Mouse (Mus musculus) right cerebral cortex, postnatal 25 days (tissue): Measurements from ENCODE around the gene Vps45.
"Not testable (repeated sequence)": the region's sequence is repeated elsewhere in the genome, so short reads cannot be mapped to it uniquely, and the experiment has no call there.

Experiments
- DNase-seq: peaks from one replicate; pipeline ENCODE4 v3.0.0; 2022

Vps45 gene

GRCm38 (mm10) chr3:95994975-95995801 is 63.1 kb downstream of the Vps45 start:
- DNase-seq = no peak

- no peak for DNase-seq
These were observed 63.9 kb downstream of the Vps45 start for GRCm38 (mm10) chr3:95994381-95994846.

- no peak for DNase-seq
These were observed 64.4 kb downstream of the Vps45 start for GRCm38 (mm10) chr3:95993881-95994280.

GRCm38 (mm10) chr3:95992990-95993603 is 65.2 kb downstream of the Vps45 start:
- no peak for DNase-seq

DNA sequence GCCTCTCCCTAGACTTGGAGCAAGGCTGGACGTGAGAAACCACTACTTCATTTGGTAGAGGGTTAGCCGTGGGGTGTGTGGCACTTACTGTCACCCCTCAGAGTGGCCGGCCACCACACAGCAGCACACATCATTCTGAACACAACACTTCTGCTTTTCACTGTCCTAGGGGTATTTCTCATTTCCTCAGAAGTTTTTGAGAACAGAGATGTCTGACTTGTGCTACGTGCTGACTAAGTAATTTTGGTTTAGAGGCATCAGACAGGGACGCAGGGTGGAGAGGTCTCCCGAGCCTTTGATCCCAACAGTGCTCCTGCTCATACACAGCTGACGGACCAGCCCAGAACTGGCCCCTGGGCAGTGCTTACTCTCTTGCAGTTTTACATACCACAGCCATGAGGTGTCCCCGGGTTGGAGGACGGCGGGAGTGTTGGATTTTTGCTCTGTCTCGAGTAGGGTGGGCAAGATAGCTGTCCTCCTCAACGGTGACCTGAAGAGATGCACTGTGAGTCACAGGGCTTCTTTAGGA is 67.8 kb downstream of the Vps45 start:
- no peak for DNase-seq

DNA sequence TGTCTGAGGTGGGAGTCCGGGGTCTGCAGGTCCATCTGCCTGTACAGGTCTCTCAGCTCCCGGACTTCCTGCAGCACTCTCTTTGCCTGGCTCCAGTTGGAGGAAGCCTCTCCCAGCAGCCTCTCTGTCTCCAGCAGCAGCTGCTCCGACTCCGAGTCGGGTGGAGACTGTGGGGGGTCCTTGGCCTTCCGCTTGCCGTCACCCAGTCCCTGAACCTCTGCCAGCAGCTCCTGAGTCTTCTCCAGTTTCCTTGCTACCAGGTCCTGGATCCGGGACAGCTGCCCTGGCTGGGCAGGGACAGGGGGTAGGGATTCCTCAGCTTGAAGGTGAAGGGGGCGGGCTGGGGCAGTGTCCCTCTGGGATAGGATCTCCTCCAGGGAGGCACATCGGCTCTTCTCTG is 69.3 kb downstream of the Vps45 start:
- no peak for DNase-seq

DNA sequence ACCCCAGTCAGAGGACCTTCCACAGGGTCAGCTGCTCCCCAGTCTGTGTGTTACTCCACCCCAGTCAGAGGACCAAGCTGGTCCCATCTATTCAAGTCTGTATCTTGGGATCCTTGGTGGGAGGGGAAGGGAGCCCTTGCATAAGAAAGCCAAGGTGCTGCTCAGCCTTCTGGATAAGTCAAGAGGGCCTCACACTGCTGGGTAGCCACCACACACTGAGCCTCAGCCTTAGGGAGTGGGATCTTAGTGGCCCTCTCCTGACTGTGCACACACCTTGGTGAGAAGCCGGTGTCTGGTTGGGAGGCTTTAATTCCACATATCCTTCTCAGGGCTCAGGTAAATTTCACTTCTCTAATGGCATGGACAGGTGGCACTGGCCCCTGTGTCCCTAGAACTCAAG is 70.1 kb downstream of the Vps45 start:
- no peak for DNase-seq

DNA sequence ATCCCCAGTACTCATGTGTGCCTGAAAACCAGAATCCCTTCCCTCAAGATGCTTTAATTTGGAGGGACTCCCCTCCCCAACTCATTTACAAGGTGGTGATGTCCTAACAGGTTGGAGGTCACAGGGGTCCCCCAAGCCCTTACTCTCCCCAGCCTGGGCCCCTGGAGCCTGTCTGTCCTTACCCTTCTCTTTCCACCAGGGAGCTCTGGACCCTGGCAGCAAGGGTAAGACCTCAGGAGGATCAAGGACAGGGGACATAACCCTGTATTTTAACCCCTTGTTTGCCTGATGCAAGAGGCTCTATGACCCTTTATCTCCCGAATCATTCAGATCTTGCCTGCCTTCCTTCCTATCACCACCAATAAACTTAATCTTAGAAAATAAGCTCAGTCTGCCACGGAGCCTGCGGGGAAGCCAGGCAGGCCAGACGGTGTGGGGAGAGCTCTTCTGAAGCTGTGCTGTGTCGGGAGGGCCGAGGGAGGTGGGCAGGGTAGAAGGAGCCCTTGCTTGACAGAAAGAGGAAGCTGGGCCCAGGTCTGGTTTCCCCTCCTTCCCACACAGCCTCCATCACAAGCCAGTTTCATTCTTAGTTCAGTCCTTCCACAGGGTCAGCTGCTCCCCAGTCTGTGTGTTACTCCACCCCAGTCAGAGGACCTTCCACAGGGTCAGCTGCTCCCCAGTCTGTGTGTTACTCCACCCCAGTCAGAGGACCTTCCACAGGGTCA is 70.7 kb downstream of the Vps45 start:
- DNase-seq = no peak

- no peak for DNase-seq
These were observed 71.3 kb downstream of the Vps45 start for GRCm38 (mm10) chr3:95986984-95987383.

- DNase-seq = peak; percentile 65
These were observed 72.2 kb downstream of the Vps45 start for GRCm38 (mm10) chr3:95986001-95986622.

DNA sequence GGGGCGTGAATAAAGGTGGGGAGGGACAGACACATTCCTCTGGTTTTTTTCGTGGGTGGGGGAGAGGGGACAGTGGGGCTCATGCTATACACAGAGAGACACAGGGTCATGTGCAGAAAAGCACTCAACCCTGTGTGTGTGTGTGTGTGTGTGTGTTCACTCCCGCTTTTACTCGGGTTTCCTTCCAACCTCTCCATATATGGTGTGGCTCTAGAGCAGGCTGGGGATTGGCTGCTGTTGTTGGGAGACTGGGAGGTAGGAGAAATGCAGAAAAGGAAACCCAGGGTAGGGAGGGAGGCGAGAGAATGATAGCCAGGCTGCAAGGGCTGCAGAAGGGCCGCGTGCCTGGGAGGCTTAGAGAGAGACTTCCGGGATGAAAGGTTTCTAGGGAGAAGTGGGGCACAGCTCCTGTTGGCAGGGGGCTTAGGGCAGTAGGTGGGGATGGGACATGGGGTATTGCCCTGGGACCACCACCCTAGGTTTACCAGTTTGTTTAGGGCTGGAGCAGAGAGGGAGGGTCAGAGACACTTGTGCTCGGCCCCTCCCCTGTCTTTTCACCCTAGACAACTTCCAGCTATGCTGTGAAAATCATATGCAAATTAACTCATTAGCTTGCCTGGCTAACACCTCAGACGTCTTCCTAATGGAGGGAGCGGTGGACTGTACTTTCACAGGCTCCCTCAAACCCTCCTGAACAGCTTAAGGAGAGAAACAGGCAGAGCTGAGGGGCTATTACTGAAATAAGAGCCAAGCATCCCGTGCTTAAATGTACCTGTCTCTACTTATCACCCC is 72.9 kb downstream of the Vps45 start:
- peak; percentile 71 for DNase-seq

DNA sequence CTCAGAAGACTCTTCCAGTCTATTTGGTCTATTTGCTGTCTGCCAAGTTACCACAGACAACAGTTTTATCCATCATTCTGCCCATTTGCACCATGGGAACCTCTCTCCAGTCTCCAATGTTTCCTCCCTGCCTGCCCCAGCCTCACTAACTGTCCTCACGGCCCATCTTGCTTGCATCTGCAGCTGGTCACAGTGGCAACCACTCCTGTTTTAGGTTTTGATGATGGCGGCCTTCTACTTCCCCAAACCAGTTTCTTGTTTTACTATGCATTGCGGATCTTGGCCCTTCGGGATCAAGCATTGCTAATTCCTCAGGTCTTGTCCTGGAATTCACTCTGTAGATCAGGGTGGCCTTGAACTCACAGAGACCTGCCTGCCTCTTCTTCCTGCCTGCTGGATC is 76.1 kb downstream of the Vps45 start:
- no peak for DNase-seq

DNA sequence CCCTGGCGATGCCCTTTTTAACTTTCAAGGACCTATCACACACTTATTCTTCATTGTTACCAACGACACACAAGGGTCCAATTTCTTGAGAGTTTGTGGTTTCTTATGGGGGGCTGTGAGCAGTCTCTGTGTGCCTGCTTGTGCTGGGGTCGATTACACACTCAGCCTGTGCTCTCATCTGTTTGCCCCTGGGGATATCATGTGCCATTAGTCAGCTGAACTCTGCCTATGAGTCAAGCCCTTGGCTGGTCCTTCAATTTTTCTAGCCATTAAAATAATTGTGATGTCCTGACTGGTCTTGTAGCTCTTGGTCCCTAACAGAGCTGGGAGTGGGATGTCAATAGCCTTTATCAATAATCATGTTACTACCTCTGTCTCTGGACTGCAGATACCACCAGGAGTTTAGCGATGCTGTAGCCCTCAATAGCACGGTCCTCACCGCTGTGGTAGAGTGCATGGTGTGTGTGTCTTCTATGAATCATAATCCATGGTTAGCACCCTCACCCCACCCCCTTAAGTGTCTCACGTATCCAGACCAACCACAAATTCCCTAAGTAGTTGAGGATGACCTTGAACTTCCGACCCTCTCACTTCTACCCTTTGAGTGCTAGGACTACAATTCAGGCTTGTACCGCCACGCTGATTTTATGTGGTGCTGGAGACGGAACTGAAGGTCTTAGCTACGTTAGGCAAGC is 77.8 kb downstream of the Vps45 start:
- DNase-seq = no peak

GRCm38 (mm10) chr3:95978265-95978664 is 80.0 kb downstream of the Vps45 start:
- DNase-seq = no peak

GRCm38 (mm10) chr3:95977587-95977986 is 80.7 kb downstream of the Vps45 start:
- not testable (repeated sequence) for DNase-seq

DNA sequence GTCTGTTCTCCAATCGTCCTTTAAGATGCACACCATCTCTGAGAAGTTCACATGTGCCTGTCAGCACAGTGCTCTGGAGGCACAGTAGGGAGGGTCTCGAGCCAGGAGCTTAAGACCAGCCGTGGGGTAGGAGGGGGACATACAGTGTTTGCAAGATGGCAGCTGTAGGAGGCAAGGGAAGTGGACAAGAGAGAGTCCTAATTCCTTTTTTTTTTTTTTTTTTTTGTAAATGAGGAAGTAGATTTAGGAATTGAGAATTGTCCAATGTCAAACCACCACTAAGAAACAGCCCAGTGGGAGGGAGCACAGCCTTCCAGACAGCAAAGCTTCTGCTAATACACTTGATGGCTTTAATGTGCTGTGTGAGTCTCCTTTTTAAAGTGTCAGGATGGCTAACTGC is 81.2 kb downstream of the Vps45 start:
- no peak for DNase-seq

GRCm38 (mm10) chr3:95972873-95973634 is 85.2 kb downstream of the Vps45 start:
- no peak for DNase-seq

- DNase-seq = no peak
These were observed 85.9 kb downstream of the Vps45 start for GRCm38 (mm10) chr3:95972251-95972872.

- DNase-seq = not testable (repeated sequence)
These were observed 87.6 kb downstream of the Vps45 start for GRCm38 (mm10) chr3:95970661-95971060.

GRCm38 (mm10) chr3:95969277-95969676 is 89.0 kb downstream of the Vps45 start:
- DNase-seq = no peak
